Mouse (Mus musculus): ENCODE measurements around the gene Ttf1. TPM values are rescaled to one million over a fixed set of nuclear protein-coding genes. Genes with fewer than 3 reads are reported as not detected.

Ttf1 gene
- 0.87 and 1.4 TPM in 2 replicates for polyA plus RNA-seq (2012; rRNA removed)

DNA sequence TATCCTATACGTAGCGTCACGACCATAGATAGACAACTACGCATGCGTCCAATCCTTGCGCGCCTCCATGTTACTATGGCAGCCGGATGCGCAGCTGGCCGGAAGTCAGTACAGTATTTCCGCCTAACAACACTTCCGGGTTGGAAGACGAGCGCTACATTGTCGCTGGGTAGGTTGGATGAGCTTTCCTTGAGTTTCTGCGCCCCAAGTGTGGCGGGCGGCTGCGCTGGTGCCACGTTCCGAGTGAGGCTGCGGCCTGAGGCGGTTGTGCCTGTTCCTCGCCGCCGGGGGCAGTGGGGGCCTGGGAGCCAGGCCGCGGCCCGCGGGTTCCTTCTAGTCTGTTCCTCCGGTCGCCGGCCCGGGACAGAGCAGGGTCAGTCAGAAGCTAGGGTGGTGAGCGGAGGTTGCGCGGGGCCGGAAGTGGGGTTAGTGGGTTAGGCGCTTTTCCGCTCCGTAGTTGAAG is at the start of gene Ttf1:
Gene Ttf1 (plus strand): TSS at position 128 of the 463 bp plus-strand sequence.

DNA sequence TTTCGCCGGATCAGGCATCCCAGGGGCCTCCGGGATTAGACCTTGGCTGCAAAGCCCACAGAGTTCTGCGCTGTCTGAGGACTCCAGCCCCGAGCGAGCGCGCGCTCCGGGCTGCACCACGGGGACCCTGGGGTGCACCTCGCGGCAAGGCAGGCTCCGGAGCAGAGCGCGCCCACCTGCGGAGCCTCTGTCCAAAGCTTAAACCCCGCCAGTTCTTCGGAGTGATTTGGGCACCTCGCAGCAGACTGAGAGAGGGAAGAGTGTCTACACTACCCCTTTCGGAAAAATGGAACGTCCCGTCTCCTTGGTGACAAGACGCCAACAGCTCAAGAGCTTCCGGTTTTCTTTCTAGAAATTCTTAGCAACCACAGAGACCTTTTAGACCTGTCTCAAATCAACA is 5.1 kb upstream of the Ttf1 start, which contains the start of gene Cfap77:
Gene Cfap77 (minus strand): TSS at position 76 of the 400 bp plus-strand sequence.

DNA sequence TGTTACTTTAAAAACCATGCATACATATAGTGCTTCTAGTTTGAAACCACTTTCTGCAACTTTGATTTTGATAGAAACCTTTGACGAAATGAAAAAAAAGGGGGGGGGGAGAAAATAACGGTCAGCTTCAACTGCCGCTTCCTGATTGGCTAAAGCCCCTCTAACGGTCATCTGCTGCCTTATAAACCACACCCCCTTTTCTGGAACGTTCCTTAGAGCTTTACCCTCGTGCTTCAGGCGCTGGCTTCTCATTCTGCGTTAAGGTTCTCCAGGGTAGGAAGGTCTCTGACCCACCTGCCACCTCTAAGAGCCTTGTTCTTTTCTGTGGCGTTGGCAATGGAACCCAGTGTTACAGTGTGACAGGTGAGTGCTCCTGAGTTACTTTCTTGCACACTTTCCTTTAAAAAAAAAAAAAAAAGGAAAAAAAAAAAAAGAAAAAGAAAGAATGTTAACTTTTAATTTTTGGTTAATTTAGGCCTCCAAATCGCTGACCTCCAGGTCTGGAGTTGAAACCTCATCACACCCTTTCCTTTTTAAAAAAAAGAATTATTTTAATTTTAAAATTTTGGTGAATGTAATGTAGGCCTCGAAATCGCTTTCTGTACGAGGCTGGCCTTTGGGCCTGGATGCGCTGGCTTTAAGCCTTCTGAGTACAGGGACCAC is 64.0 kb downstream of the Ttf1 start, which contains the start of gene Setx:
Gene Setx (plus strand): TSS at position 275 of the 663 bp plus-strand sequence.

Other genes with a start within 250 kb of the Ttf1 start
- gene Gtf3c4, start 219.9 kb upstream of the Ttf1 start, polyA plus RNA-seq (2012; rRNA removed) = 2.1 and 2.6 TPM in 2 replicates
- gene Ddx31, start 219.9 kb upstream of the Ttf1 start, polyA plus RNA-seq (2012; rRNA removed) = 1.6 and 2.5 TPM in 2 replicates
- not detected in 2 replicates for gene Barhl1, start 143.6 kb upstream of the Ttf1 start, polyA plus RNA-seq (2012; rRNA removed)
- not detected in 2 replicates for gene Cfap77, start 5.2 kb upstream of the Ttf1 start, polyA plus RNA-seq (2012; rRNA removed)
- 0.48 and 1.5 TPM in 2 replicates for gene Setx, start 63.9 kb downstream of the Ttf1 start, polyA plus RNA-seq (2012; rRNA removed)
- gene Ntng2, start 192.7 kb downstream of the Ttf1 start, polyA plus RNA-seq (2012; rRNA removed) = 11.5 and 25.2 TPM in 2 replicates

Data from stomach, adult 2 months (tissue).